Mouse (Mus musculus): Measurements from ENCODE around the gene Arid1b. TPM values are rescaled to one million over a fixed set of nuclear protein-coding genes. Genes with fewer than 3 reads are reported as not detected.

The Arid1b gene
- total RNA-seq, 2 experiments from 2014 or later, result 43.4 to 59.1 TPM

DNA sequence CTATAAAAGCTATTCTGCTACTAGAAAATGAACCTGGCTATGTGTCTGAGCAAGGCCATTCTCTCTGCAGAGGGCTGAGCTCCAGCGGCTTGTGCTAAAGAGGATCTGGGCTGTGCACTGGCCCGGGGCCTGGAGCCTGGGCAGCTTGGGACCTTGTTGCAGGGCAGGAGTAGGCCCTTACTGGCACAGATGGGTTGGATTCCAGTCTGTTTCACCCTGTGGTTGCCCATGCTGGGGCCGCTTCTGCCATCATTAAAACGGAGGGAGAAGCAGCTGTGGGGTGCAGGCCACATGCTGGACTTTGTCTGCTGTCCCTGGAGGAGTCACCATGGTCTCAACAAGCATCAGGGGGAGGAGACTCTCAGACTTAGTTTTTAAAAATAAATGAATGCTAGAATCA is 303.4 kb downstream of the Arid1b start:
- DNase-seq (ENCODE audit: low spot score in 2 of 2), result no peak

DNA sequence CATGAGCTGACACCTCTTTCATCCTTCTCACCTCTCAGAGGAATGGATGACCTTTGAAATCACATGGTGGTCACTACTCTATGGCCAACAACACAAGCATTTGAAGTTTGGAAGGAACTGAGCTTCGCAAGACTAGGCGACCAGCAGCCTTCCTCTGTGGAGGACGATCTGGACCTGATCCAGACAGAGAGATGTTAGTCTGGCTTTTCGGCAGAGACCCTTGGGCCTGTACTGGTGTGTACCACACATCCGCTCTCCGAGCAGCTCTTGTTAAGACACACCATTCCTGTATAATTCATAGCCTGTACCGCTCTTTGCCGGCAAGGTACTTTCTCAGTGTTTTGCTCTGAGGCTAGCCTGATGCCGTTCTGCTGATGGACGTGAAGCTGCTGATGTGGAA is 303.9 kb downstream of the Arid1b start:
- no peak for DNase-seq (ENCODE audit: low spot score in 2 of 2)

DNA sequence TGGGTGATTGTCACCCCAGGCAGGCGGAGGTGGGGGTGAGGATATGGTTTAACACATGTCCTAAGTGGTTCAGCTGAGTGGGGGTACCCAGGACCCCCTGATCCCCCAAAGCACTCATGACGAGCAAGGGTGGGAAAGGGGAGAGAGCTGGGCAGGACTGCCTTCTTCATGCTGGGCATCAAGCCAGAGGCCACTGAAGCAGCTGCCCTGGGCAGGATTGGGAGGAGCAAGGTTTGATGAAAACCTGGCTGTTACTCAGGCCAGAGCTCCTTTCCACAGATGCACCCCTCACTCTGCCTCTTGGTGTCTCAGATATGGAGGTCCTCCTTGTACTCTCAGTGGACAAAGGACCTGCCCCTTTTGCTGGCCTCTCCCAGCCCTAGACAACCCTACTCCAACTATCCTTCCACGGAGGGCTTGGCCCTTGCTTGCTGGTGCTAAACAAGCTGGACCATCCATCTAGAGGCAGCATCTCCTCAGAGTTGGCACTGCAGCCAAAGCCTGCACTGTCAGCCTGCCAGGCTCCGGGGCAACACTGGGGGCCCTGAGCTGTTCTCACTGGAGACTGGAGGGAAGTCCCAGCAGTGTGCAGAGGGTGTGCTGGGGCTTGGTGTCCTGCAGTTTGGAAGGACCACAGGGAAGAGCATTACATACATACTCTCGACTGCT is 304.9 kb downstream of the Arid1b start:
- DNase-seq (ENCODE audit: low spot score in 2 of 2), result no peak

DNA sequence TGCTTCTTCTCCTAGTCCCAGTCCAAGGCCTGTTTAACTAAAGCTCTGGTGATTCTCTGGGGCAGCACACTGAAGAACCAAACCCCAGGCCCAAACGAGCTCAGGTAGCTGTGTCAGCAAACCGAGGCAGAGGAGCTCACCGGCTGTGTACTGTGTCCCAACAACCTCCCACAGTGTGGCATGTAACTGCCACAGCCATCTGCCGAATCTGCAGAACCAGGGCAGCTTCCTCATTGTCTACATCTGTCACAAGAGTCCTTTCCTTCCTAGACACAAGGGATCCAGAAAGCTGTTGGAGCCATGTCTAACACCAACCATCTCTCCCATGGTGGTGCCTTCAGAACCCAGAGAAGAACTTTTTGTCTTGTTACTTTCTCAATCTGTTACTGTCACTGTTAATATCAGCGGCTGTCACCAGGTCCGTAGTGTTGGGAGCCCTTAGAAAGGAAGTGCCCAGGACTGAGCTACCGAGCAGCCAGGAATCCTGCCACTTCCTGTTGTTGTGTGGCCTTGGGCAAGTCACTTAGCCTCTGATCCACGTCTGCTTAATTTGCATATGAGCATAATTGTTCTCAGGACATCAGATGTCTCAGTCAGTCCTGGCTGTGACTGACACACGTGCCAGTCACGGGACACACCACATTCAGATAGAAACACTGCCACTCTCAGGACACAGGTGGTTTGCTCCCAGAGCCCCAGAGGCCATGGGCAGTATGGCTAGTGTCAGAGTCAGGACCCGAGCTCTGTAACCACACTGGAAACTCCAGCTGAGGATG is 309.0 kb downstream of the Arid1b start:
- DNase-seq (ENCODE audit: low spot score in 2 of 2), result no peak

DNA sequence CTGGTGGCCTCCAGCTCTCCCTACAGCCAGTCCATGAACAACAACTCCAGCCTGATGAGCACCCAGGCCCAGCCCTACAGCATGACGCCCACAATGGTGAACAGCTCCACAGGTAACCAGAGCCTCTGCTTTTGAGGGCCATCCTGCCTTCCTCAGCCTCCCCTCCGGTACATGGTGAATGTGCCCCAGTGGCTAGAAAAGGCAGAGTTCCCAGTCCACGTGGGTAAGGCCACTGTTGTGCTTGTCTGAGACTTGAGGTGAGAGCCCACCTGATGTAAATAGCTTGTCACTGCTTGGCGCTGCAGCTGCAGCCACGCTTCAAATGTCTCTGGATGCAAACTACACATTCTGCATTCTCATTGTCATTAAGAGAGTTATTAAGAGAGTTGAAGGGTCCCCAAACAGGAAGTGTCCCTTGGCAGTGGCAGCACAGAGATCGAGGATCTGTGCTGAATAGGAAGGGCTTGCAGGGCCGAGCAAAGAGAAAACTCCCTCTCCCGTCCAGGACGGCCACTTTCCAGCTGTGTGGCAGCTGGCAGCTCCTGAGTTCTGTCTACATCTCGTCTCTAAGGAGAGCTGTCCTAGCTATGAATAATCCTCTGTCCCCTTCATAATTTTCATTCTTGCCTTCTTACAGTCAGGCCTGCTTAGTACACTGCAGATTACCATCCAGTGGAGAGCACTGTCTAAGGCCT is 311.8 kb downstream of the Arid1b start:
- no peak for DNase-seq (ENCODE audit: low spot score in 2 of 2)

DNA sequence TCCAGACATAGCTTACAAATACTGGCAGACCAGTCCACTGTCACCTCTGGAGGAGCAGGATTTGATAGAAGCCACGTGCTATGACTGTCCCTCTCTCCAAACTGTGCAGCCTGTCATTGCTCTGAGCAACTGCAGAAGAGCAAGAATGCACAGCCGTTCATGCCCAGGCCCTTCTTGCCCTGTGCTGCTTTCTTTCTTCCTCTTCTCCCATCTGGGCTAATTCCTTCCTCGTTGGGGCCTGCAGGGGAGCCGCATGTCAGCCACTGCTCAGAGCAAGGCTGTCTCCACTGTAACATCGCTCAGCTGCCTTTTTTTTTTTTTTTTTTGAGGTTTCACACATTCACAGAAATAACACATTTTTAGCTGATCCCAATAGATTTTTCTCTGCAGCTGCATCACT is 315.8 kb downstream of the Arid1b start:
- DNase-seq (ENCODE audit: low spot score in 2 of 2), result no peak

DNA sequence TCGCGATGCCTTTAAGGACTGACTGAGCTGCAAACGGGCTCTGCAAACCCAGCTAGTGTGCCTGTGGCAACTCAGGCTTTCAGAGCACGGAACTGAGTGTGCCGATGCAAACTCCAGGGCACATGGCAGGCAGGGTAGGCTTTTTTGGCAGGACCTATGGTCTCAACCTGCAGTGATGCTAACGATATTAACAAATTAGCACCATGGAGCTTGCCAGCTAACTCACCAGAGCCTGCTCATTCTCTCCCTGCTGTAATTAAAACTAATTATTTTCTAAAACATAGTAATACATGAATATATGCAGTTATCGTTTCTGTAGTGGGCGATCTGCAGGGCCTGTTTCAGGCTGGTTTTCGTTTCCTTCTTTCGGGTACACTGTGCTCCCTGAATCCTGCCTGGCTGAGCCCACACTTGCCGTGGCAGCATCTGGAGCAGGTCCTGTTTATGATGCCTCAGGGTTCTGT is 316.3 kb downstream of the Arid1b start:
- no peak for DNase-seq (ENCODE audit: low spot score in 2 of 2)

DNA sequence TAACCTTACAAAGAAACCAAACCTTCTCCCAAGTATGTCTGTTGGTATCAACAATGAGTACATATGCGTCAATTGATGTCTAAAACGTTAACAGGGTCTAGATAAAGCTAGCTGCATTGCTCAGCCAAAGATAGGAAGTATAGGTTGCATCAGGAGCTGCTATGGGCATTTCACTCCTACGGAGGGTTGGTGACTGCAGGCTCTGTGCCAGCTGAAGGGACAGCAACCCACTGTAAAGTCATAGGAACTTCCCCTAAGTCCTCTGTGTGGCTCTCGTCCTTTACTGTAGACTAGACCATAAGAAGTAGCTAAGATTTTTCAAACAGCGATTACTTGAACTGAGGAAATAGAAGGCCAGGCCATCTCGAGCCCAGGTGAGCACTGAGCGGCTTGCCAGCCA is 316.9 kb downstream of the Arid1b start:
- no peak for DNase-seq (ENCODE audit: low spot score in 2 of 2)

DNA sequence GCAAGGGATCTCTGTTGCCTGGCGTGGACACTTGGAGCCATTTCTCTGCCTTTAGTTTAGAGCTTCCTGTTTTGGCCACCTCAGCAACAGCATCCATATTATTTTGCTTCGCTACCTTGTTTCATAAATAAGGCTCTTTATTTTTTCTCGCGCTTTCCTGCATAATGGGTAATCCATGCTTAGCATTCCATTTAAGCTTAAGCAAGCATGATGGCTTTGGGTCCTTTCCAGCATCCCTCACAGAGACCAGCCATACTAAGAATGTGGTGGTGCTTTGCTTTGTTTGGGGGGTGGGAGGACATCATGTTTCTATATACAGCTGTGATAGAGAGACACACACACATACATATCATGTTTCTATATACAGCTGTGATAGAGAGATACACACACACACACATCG is 318.2 kb downstream of the Arid1b start:
- no peak for DNase-seq (ENCODE audit: low spot score in 2 of 2)

DNA sequence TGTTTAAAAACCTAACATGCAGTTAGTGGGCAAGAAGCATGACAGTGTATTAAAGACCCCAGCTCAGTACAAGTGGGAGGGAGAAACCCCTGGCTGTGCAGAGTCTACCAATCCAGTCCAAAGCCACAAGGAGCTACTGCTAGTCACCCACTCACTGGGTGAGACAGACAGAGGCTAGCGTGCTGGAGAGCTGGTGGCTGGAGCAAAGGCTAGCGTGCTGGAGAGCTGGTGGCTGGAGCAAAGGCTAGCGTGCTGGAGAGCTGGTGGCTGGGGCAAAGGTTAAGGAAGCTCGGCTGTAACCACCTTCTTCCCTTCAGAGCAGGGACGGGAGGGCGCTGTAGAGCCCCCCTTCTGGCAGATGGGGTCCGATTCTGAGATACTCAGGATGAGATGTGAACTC is 320.6 kb downstream of the Arid1b start:
- no peak for DNase-seq (ENCODE audit: low spot score in 2 of 2)

DNA sequence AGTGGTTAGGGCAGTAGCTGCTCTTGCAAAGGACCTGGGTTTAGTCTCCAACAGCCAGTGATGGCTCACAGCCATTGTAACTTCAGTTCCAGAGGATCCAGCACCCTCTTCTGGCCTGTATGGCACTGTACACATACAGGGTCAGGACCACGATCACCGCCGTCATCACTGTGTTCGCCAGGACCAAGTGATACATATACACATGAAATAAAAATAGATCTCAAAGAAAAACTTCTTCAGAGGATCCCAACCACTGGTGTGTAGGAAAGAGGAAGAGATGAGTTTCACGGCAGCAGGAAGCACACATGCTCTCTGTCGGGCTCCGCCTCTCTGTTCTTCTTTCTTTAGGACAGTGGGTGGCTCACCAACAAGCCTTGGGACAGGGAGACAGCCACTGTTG is 322.4 kb downstream of the Arid1b start:
- DNase-seq (ENCODE audit: low spot score in 2 of 2), result no peak

DNA sequence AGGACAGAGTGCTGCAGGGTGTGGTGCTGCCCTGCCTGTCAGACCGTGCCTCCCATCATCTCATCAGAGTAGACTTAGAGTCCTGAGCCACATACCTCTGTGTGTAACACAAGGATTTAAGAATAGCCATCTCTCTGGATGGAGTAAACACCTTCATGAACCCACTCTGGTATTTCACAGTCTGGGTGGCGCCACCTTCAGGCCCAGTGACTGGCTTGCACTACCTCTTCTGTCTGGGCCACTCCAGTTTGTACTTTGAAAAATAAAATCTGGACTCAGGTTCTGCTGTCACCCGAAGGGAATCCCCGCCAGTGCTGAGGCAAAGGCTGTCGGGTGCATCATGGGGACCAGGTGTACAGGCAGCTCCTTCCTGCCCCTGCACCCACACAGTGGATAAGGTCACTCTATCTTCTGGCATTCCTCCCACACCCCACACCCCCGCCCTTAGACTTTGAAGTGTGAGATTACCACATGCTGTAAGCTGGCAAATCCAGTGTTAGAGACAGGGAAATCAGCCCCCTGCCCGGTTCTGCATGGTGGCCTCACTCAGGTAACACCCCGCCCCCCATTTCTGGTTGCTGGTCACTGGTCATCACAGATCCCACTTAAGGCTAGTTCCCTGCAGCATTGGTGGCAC is 327.6 kb downstream of the Arid1b start:
- DNase-seq (ENCODE audit: low spot score in 2 of 2), result no peak

DNA sequence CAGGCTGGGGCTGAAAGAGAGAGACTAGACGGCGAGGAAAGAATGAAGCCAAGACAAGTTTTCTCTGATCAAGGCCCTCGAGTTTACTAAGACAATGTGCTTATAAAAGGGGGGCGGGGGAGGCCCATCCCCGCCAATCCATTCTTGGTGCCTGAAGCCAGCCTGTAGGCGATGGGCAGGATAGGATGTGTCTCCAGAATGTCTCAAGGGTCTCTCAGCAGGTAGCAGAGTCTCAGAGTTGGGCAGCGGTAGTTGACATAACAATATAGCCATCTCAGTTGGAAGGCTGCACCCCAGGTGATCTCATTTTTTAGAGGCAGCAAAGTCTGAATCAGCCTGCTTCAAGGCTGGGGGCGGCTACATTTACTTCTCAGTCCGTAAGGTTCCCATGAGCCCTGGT is 328.5 kb downstream of the Arid1b start:
- no peak for DNase-seq (ENCODE audit: low spot score in 2 of 2)

DNA sequence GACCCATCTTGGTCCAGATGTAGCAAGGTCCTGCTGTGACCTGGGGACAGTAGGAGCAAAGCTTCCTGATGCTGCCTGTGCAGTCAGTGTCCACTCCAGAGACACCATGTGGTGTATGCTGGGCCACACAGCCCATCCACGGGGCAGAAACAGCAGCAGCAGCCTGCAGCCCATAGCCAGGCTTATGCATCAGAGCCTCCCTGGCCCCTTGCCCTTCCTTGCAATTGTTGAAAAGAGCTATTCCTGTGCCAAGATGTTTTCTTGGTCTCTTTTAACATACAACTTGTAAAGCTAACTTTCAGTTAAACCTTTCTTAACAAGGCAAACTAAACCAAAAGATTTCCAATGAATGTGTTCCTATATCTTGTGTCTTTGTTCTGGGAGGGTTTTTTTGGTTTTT is 329.6 kb downstream of the Arid1b start:
- DNase-seq (ENCODE audit: low spot score in 2 of 2), result no peak

DNA sequence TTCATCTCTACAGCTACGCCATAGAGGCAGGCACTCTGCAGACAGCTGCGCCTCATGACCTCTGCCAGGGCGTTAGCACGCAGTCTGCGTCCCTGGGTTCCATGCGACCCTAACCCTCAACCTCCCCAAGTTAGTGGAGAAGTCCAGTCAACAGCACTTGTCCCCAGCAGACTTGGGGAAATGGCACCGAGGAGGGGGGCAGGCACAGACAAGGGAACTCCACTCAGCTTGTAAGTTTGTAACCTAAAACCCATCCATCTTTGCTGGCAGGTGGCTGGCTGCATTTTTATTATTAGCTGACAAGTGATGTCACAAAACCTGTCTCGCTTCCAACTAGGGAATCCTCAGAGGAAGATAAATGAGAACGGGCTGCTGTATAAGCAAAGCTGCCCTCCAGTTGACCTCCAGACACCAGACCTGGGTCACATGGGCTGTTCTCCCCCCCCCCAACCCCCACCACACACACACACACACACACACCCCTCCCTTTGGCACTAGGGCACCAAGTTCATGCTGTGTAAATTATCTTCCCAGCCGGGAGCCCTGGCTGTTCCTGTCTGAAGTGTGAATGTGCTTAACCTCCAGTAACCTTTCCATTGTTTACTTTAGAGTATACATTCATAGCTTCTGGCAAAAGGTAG is 330.2 kb downstream of the Arid1b start:
- DNase-seq (ENCODE audit: low spot score in 2 of 2), result no peak

DNA sequence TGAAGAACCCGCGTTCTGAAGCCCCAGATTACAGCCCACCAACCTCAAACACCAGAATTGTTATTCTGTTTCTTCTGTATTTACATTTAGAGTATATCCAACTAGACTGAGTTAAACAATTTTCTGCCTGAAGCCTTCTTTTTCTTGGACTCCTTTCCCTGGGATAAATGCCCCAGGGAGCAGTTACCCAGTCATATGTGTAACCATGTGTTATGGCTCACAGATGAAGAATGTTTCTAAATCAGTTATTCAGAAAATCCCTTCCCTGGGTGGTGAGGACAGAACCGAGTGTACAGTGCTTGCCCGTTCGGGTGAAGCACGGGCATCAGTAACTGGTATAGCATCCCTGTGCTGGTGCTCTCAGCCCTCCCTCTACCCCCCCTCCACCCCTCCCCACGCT is 332.6 kb downstream of the Arid1b start:
- DNase-seq (ENCODE audit: low spot score in 2 of 2), result no peak

DNA sequence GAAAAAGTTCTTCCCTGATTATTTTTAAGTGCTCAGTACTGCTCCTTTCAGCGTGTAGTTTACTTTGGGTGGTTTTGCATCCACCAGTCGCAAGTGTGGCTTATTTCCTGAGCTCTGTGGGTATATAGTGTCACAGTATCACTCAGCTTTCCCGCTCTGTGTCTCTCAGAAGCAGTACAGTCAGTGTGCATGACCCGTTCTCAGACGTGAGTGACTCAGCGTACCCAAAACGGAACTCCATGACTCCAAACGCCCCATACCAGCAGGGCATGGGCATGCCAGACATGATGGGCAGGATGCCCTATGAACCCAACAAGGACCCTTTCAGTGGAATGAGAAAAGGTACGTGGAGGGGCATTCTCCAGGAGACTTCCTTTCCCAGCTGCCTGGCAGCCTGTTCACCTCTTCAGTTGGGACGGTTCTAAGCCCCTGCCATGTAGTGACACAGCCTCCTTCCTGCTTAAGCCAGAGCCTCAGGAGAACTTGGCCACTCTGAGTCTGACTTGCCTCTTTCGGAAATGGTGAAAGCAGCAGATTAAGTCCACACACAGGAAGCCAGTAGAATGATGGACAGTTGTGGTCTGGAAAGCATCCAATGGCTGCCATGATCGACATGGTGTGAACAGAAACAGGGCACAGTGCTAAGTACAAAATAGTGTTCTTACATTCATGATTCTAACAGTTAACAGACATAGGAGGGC is 333.5 kb downstream of the Arid1b start:
- no peak for DNase-seq (ENCODE audit: low spot score in 2 of 2)

DNA sequence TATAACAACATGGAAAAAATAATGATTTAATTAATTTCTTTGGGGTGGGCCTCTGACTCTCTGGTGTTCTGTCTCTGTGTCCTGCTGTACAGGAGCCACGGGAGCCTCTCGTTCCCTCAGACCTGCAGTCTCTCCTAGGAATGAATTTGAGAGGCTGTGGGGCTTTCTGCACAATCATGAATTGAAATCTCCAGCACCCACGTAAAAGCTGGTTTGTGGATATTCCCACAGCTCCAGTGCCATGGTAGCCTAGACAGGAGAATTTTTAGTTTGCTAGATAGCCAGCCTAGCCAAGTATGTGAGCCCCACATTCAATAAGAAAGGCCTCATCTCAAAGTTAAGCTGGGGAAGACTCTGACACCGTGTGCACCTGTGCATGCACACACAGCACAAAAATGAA is 335.3 kb downstream of the Arid1b start:
- no peak for DNase-seq (ENCODE audit: low spot score in 2 of 2)

DNA sequence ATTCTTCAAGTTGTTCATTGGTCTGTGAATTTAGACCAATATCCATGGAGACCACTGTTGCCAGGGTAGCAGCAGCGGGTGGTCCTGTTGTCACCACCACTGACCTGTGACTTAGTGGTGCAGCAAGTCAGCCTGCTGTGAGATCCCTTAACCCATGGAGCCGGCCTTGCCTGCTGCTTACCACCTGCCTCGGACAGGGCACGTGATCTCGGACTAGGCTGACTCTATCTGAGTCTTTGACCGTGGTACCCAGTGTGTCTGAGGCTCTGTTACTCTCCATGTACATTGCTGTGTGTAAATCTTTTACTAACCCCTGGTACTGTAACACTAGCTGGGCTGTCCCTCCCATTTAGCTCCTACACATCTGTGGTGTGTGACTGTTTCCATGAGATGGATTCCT is 335.9 kb downstream of the Arid1b start:
- DNase-seq (ENCODE audit: low spot score in 2 of 2), result no peak

DNA sequence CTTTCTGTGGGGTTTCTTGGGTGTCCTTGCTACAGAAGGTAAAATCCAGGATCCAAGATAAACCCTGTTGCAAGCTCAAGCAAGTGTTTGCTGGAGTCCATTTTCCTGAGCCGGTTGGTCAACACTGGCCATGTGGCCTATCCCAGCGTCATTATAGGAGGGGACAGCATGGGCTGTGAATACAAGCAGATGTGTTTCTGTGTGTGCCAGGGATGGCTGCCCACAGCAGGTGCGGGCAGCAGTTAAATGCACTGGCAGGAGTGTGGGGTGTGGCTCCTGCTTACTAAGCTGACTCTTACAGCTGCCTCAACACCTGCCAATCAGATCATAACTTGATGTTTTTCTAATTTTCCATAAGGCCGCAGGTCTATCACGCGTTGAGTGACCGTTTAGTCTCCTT is 336.5 kb downstream of the Arid1b start:
- DNase-seq (ENCODE audit: low spot score in 2 of 2), result no peak

DNA sequence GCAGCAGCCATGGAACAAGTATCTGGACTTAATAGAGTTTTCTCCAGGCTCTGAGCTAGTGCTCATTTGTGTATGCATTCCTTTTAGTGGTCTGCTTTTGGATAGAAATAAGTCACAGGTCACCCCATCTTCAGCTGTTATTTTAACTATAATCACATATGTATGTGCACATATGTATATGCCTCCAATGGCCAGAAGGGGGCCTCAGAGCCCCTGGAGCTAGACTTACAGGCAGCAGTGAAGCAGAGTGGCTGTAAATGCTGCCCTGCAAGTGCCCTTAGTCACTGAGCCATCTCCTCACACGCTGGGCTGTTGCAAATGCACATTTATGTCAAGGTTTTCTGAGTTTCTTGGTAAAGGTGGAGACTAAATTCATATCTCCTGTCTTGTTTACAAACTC is 337.3 kb downstream of the Arid1b start:
- no peak for DNase-seq (ENCODE audit: low spot score in 2 of 2)
